Mouse (Mus musculus) testis, adult 2 months (tissue): Measurements from ENCODE around the gene Strada. TPM values are rescaled to one million over a fixed set of nuclear protein-coding genes. Genes with fewer than 3 reads are reported as not detected.
A peak's percentile ranks its signal among the peaks of the same experiment; 100 is the strongest.
"Not testable (repeated sequence)": the region's sequence is repeated elsewhere in the genome, so short reads cannot be mapped to it uniquely, and the experiment has no call there.

Experiments
- H3K27ac ChIP-seq: fragments of 200-500 bp; 2 replicates; pipeline ENCODE4 v1.5.1; 2012; ENCODE audit warnings: low read depth, low read length; ENCODE audit not compliant: control insufficient read depth, insufficient read depth
- H3K27me3 ChIP-seq: fragments of 200-500 bp; 2 replicates; pipeline ENCODE4 v1.6.1; 2012; ENCODE audit warnings: mild to moderate bottlenecking, low read length, moderate library complexity; ENCODE audit not compliant: control insufficient read depth, insufficient read depth
- H3K36me3 ChIP-seq: fragments of 200-500 bp; 2 replicates; pipeline ENCODE4 v1.6.1; 2012; ENCODE audit warnings: mild to moderate bottlenecking, low read length; ENCODE audit not compliant: control insufficient read depth, insufficient read depth
- H3K4me1 ChIP-seq: fragments of 200-500 bp; 2 replicates; pipeline ENCODE4 v1.6.1; 2012; ENCODE audit warnings: low read length; ENCODE audit not compliant: control insufficient read depth, insufficient read depth
- H3K4me3 ChIP-seq: fragments of 200-500 bp; 2 replicates; pipeline ENCODE4 v1.5.1; 2012; ENCODE audit warnings: low read depth, mild to moderate bottlenecking, low read length, moderate library complexity, mixed read lengths; ENCODE audit not compliant: control insufficient read depth
- CTCF ChIP-seq: fragments of 200-500 bp; IDR thresholded peaks from 2 replicates; pipeline ENCODE4 v1.5.1; 2012; ENCODE audit warnings: low read depth, mild to moderate bottlenecking, inconsistent platforms, low read length, moderate library complexity; ENCODE audit not compliant: control insufficient read depth, insufficient read depth, insufficient replicate concordance
- POLR2A ChIP-seq: fragments of 200-500 bp; IDR thresholded peaks from 2 replicates; pipeline ENCODE4 v1.6.1; 2012; ENCODE audit warnings: low read depth, mild to moderate bottlenecking, inconsistent platforms, low read length, moderate library complexity; ENCODE audit not compliant: control insufficient read depth
- polyA plus RNA-seq: library from polyadenylated mRNA; depleted of rRNA; stranded (reverse); fragments of >200 nt; gene quantifications from 2 replicates; pipeline ENCODE4 v1.2.3, GENCODE M21; 2012

The Strada gene
- polyA plus RNA-seq, 1 experiment: 157 TPM

DNA sequence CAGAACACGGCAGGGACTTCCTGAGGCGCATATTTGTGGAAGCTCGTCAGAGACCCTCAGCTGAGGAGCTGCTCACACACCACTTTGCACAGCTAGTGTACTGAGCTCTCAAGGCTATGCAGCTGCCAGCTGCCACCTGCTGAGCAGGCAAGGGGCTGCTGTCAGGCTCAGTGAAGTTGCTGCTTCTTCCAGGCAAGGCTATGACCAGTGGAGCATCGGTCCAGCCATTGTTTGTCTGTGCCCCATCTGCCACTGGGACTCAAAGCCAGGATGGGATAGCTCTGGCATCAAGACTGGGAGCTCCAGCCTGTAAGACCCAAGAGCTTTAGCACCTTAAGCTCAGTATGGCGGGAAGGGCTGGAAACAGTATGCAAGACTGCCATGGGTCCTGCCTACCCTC, 47.9 kb downstream of the Strada start:
- Histone ChIP-seq H3K27me3 (no peaks in the 10 kb centered on the region), H3K27ac (no peak overlapping the region), H3K4me3 (no peak overlapping the region), H3K4me1 (peaks cover 10% of the 10 kb centered on the region), H3K36me3 (peaks cover 4% of the 10 kb centered on the region)
- TF ChIP-seq POLR2A (no peak), CTCF (no peak)

DNA sequence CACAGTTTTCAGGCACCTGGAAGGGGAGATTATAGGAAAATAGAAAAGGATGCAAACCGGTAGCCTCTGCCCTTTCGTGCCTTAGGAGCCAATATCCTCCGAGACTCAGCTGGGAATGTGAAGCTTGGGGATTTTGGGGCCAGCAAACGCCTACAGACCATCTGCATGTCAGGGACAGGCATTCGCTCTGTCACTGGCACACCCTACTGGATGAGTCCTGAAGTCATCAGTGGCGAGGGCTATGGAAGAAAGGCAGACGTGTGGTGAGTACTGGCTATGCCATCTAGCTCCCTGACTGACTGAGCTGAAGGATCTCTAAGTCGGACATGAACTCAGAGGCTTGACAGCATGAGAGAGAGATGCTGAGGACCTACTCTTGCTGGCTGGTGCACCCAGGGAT, 49.8 kb downstream of the Strada start:
- Histone ChIP-seq H3K27ac (no peak overlapping the region), H3K4me3 (no peak overlapping the region), H3K27me3 (no peaks in the 10 kb centered on the region), H3K36me3 (peaks cover 4% of the 10 kb centered on the region), H3K4me1 (no peaks in the 10 kb centered on the region)
- no peak for TF ChIP-seq POLR2A
- TF ChIP-seq CTCF: no peak

GRCm38 (mm10) chr11:106151219-106151618, 50.7 kb downstream of the Strada start:
- no peak for TF ChIP-seq POLR2A
- TF ChIP-seq CTCF: no peak
- H3K27ac ChIP-seq: no peak overlapping the region
- H3K27me3 ChIP-seq: no peaks in the 10 kb centered on the region
- H3K36me3 ChIP-seq: peaks cover 4% of the 10 kb centered on the region
- no peak overlapping the region for H3K4me3 ChIP-seq
- H3K4me1 ChIP-seq: no peaks in the 10 kb centered on the region

- TF ChIP-seq CTCF (no peak), POLR2A (no peak)
- Histone ChIP-seq H3K27me3 (no peaks in the 10 kb centered on the region), H3K36me3 (no peaks in the 10 kb centered on the region), H3K4me3 (no peak overlapping the region), H3K4me1 (no peaks in the 10 kb centered on the region), H3K27ac (0 out of 2 replicates have a peak overlapping the region, but pooled peaks have one; percentile 3)
These were observed 67.1 kb downstream of the Strada start for GRCm38 (mm10) chr11:106134580-106135528.

GRCm38 (mm10) chr11:106132516-106132915, 69.5 kb downstream of the Strada start:
- Histone ChIP-seq H3K27me3 (no peaks in the 10 kb centered on the region), H3K4me1 (no peaks in the 10 kb centered on the region), H3K27ac (no peak overlapping the region), H3K4me3 (no peak overlapping the region), H3K36me3 (no peaks in the 10 kb centered on the region)
- TF ChIP-seq POLR2A (no peak), CTCF (no peak)

DNA sequence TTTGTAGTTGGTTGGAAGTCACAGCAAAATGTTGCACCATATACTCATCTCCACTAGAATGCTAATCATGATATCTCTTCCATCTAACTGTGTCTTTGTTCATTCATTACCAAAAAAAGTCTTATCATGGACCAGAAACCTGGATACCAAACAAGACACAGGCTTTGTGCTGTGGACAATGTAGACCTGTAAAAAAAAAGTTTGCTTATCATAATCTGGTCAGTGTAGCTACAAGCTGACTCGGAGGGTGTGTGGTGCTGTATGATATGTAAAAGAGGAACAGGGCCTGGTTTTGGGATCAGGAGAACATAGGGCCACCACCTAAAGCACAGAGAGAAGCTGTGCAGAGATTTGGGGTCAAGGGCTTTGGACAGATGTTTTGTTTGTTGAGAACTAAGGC, 72.5 kb downstream of the Strada start:
- Histone ChIP-seq H3K27me3 (no peaks in the 10 kb centered on the region), H3K4me3 (no peak overlapping the region), H3K27ac (no peak overlapping the region), H3K36me3 (no peaks in the 10 kb centered on the region), H3K4me1 (no peaks in the 10 kb centered on the region)
- TF ChIP-seq POLR2A (no peak), CTCF (no peak)

GRCm38 (mm10) chr11:106126727-106127373, 75.1 kb downstream of the Strada start:
- H3K27ac ChIP-seq, H3K36me3 ChIP-seq, H3K4me3 ChIP-seq, H3K4me1 ChIP-seq, H3K27me3 ChIP-seq: not testable (repeated sequence)
